Mouse (Mus musculus): ENCODE measurements around the gene Dvl2. TPM values are rescaled to one million over a fixed set of nuclear protein-coding genes. Genes with fewer than 3 reads are reported as not detected.

Gene Dvl2
- polyA plus RNA-seq, 1 experiment from 2014 or later = 17.4 TPM

DNA sequence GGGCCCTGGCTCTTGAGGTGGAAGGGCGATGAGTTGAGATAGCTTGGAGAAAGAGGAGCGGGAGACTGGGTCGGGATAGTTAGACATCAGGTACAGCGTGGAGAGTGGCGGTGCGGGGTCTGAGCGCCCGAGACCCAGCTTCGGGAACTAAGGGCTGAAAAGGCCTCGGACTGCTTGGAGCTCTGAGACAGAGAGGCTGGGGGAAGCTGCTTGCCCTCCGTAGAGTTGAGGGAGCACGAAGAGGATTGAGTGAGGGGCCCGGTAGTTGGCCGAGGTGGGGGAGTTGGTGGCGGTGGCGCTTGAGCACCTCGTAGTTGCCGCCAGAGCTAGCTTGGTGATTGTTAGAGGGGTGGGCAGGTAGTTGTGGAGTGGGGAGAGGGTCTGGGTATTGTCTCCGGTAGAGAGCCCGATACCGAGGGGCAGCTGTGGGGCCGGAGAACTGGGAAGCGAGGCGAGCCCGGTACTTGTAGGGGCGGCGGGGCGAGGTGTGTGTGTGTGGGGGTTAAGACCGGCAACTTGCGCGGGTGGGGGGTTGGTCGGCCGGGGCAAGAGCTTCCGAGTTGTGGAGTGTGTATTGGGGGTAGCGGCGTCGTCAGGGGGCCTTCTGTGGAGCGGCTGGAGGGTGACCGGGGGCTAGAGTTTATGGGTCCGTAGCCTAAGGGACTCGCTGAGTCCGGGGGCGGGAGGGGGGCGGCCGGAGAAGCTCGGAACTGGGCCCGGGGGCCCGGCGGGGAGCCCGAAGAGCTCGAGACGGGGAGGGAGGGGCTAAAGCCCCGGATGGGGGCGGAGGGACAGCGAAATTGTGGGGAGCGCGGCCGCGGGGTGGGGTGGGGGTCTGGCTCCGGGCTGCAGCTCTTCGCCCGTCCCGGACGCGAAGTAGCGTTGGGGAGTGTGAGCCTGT is 4.0 kb upstream of the Dvl2 start:
- peak overlapping the region; percentile 96 for H3K4me3 ChIP-seq
- no peaks in the 10 kb centered on the region for H3K27me3 ChIP-seq
- peak overlapping the region; percentile 99 for H3K27ac ChIP-seq
- peak; percentile 0 for ATAC-seq (replicated peaks; ENCODE audit: insufficient number of reproducible peaks, insufficient read depth, low FRiP score, low read depth)
- H3K36me3 ChIP-seq = peaks cover 31% of the 10 kb centered on the region
- H3K4me1 ChIP-seq (replicated peaks) = peaks cover 42% of the 10 kb centered on the region
- peak overlapping the region; percentile 65 for H3K4me2 ChIP-seq
- WGBS = under 1% methylated on average over 66 of the region's 66 CpGs
- H3K9me3 ChIP-seq (replicated peaks) = no peaks in the 10 kb centered on the region
- H3K9ac ChIP-seq = peak overlapping the region; percentile 99

DNA sequence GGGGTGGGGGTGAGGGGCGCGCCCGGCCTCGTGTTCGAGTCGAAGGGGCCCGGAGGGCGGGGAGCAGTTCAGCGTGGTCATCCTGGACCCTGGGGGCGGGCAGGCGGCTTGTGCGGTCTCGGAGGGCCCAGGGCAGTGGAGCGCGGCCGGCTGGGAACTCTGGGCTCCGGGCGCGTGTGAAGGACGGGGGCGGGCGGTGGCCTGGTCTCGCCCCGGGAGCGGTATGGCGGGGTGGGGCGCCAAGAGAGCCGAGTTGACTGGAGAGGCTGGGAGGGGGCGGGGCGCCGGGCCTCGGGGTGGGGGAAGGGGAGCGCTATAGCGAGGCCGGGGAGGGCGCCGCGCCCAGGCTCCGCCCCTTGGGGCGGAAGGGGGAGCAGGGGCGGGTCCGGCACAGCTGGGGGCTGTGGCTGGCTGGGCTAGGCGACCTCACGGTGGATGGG is 3.3 kb upstream of the Dvl2 start:
- Histone ChIP-seq H3K27ac (peak overlapping the region; percentile 99), H3K4me1 (replicated peaks) (peaks cover 48% of the 10 kb centered on the region), H3K36me3 (peaks cover 31% of the 10 kb centered on the region), H3K9me3 (replicated peaks) (no peaks in the 10 kb centered on the region), H3K4me3 (peak overlapping the region; percentile 96), H3K9ac (peak overlapping the region; percentile 99), H3K4me2 (peak overlapping the region; percentile 65), H3K27me3 (no peaks in the 10 kb centered on the region)
- WGBS = 2% methylated on average over 20 of the region's 44 CpGs
- ATAC-seq (replicated peaks; ENCODE audit: insufficient number of reproducible peaks, insufficient read depth, low FRiP score, low read depth) = peak; percentile 61

DNA sequence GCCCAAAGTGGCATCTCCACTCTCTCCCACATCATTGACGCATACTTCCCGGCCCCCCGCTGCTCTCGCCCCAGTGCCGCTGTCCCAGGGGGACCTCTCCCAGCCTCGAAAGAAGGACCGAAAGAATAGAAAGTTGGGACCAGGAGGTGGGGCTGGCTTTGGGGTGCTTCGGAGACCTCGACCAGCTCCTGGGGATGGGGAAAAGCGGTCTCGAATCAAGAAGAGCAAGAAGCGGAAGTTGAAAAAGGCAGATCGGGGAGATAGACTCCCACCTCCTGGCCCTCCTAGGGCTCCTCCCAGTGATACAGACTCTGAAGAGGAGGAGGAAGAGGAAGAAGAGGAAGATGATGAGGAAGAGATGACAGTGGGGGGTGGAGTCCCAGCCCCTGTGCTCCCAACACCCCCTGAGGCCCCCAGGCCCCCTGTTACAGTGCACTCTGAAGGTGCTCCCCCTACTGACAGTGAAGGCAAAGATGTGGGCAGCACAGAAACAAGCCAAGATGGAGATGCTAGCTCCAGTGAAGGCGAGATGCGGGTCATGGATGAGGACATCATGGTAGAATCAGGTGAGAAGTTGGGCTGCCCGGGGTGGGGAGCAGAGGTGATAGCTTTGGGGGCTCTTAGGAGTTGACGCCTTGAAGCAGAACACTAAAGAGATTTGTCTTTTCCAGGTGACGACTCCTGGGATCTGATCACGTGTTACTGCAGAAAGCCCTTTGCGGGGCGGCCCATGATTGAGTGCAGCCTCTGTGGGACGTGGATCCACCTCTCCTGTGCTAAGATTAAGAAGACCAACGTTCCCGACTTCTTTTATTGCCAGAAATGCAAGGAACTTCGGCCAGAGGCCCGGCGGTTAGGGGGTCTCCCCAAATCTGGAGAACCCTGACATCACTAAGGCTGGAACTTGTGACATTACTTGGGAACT is 1.6 kb upstream of the Dvl2 start:
- Histone ChIP-seq H3K9ac (no peak overlapping the region), H3K4me3 (0 out of 2 replicates have a peak overlapping the region, but pooled peaks have one; percentile 96)
- WGBS = 88% methylated on average over 27 of the region's 27 CpGs

DNA sequence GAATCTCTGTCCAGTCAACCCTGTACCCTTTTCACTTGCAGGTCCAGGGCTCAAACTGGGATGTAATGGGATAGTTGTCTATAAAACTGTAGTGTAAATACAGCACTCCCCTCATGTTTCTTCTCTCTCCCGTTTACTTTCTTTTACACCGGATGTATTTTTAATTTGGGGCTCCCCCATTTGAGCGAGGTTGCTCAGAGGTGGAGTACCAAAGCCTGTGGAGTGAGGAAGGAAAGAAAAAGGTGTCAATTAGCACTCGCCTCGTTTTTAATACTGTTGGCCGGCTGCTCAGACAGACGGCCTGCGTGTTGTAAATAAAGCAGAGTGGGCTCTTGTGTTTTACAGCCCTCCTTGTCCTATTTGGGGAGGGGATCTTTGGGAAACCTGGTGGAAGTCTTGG is 729 bp upstream of the Dvl2 start:
- no peak overlapping the region for H3K9ac ChIP-seq
- no peaks in the 10 kb centered on the region for H3K9me3 ChIP-seq (replicated peaks)
- ATAC-seq (replicated peaks; ENCODE audit: insufficient number of reproducible peaks, insufficient read depth, low FRiP score, low read depth) = no peak
- 0 out of 2 replicates have a peak overlapping the region, but pooled peaks have one; percentile 81 for H3K4me3 ChIP-seq
- no peaks in the 10 kb centered on the region for H3K27me3 ChIP-seq
- no peak overlapping the region; the same call in 1 of the 2 replicates for H3K4me2 ChIP-seq
- peaks cover 19% of the 10 kb centered on the region for H3K36me3 ChIP-seq
- peak overlapping the region; percentile 96 for H3K27ac ChIP-seq
- 80% methylated on average over 8 of the region's 8 CpGs for WGBS
- peaks cover 53% of the 10 kb centered on the region for H3K4me1 ChIP-seq (replicated peaks)

More for the DNA sequence above, 1.6 kb upstream of the Dvl2 start:
- Histone ChIP-seq H3K9me3 (replicated peaks) (no peaks in the 10 kb centered on the region), H3K27ac (no peak overlapping the region), H3K27me3 (no peaks in the 10 kb centered on the region), H3K4me2 (no peak overlapping the region), H3K36me3 (peaks cover 28% of the 10 kb centered on the region), H3K4me1 (replicated peaks) (peaks cover 56% of the 10 kb centered on the region)
- ATAC-seq (replicated peaks; ENCODE audit: insufficient number of reproducible peaks, insufficient read depth, low FRiP score, low read depth) = no peak

DNA sequence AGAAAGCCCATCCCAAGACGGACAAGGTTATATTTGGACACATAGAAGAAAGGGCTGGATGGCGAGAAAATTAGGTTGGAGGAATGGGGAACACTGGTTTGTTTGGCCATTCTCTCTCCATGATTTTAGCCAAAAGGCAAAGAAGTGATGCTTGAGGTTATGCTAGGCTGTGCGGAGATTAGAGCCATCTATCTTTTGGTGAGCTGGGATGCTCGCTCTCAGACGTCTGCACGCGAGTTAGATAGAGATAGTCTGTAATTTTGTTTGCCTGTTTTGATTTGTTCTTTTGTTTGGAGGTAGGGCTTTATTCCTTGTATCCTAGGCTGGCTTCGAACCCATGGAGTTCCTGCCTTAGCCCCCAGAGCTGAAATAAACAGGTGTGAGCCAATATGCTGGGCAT is 764 bp downstream of the Dvl2 start:
- Histone ChIP-seq H3K27ac (peak overlapping the region; percentile 96), H3K36me3 (peaks cover 30% of the 10 kb centered on the region), H3K4me1 (replicated peaks) (peaks cover 51% of the 10 kb centered on the region), H3K4me2 (peak overlapping the region; percentile 86), H3K4me3 (peak overlapping the region; percentile 81), H3K27me3 (no peaks in the 10 kb centered on the region), H3K9ac (peak overlapping the region; percentile 90), H3K9me3 (replicated peaks) (no peaks in the 10 kb centered on the region)
- ATAC-seq (replicated peaks; ENCODE audit: insufficient number of reproducible peaks, insufficient read depth, low FRiP score, low read depth) = no peak
- 7% methylated on average over 8 of the region's 8 CpGs for WGBS

DNA sequence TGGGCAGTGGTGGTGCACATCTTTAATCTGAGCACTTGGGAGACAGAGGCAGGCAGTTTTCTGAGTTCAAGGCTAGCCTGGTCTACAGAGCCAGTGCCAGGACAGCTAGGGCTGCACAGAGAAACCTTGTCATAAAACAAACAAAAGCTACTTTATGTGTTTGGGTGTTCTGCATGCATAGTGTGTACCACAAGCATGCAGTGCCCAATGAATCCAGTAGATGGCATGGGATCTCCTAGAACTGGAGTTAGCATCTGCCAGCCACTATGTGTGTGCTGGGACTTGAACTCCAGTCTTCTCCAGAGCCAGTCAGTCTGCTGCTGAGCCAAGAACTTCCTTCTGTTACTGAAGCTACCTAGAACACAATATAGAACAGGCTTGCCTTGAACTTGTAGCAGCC is 1.5 kb downstream of the Dvl2 start:
- peak overlapping the region; percentile 81 for H3K4me3 ChIP-seq
- H3K9ac ChIP-seq = no peak overlapping the region
- H3K36me3 ChIP-seq = peaks cover 37% of the 10 kb centered on the region
- H3K4me2 ChIP-seq = peak overlapping the region; percentile 86
- no peaks in the 10 kb centered on the region for H3K27me3 ChIP-seq
- H3K4me1 ChIP-seq (replicated peaks) = peaks cover 51% of the 10 kb centered on the region
- H3K27ac ChIP-seq = no peak overlapping the region
- ATAC-seq (replicated peaks; ENCODE audit: insufficient number of reproducible peaks, insufficient read depth, low FRiP score, low read depth) = no peak
- no peaks in the 10 kb centered on the region for H3K9me3 ChIP-seq (replicated peaks)

DNA sequence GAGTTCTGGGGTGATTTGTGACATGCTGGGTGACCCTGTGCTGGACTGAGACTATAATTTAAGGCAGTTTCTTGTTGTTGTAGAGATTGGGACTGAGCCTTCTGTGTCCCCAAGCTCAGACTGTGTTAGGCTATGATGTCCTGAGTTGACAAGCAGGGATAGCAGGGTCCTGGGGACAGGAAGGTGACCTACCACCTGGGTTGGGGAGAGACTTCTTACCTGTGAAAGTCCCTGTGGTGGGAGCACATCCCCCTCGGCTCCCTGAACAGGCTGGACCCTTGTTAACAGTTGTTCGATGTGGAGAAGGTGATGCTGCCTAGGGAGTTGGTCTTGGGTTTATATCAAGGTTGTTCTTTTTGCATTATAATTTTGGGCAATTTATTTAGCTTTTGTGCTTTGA is 2.1 kb downstream of the Dvl2 start:
- H3K4me1 ChIP-seq (replicated peaks) = peaks cover 49% of the 10 kb centered on the region
- peak overlapping the region; percentile 81; the same call in 1 of the 2 replicates for H3K4me3 ChIP-seq
- H3K27me3 ChIP-seq = no peaks in the 10 kb centered on the region
- H3K36me3 ChIP-seq = peaks cover 43% of the 10 kb centered on the region
- no peaks in the 10 kb centered on the region for H3K9me3 ChIP-seq (replicated peaks)
- no peak overlapping the region for H3K9ac ChIP-seq
- 87% methylated on average over 2 of the region's 2 CpGs for WGBS
- H3K4me2 ChIP-seq = peak overlapping the region; percentile 86; the same call in 1 of the 2 replicates
- ATAC-seq (replicated peaks; ENCODE audit: insufficient number of reproducible peaks, insufficient read depth, low FRiP score, low read depth) = no peak
- H3K27ac ChIP-seq = no peak overlapping the region

DNA sequence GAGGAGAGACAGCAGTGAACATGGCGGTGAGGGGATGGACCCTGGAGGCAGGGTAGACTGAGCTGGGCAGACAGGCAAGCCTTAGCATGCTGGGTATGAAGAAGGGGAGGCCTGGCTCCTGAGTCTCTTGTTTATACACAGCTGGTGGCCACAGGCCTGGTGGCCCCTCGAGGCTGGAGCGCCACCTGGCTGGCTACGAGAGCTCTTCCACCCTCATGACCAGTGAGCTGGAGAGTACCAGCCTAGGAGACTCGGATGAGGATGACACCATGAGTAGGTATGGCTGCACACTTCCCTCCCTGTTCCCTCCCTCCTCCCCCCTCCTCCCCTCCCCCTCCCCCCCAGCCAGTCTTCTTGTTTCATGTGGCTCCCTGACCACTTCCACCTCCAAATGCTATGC is 5.1 kb downstream of the Dvl2 start:
- Histone ChIP-seq H3K36me3 (peaks cover 55% of the 10 kb centered on the region), H3K9me3 (replicated peaks) (no peaks in the 10 kb centered on the region), H3K4me2 (no peak overlapping the region), H3K27ac (no peak overlapping the region), H3K9ac (no peak overlapping the region), H3K4me1 (replicated peaks) (peaks cover 31% of the 10 kb centered on the region), H3K4me3 (no peak overlapping the region), H3K27me3 (no peaks in the 10 kb centered on the region)
- ATAC-seq (replicated peaks; ENCODE audit: insufficient number of reproducible peaks, insufficient read depth, low FRiP score, low read depth) = no peak
- WGBS = 63% methylated on average over 5 of the region's 5 CpGs

DNA sequence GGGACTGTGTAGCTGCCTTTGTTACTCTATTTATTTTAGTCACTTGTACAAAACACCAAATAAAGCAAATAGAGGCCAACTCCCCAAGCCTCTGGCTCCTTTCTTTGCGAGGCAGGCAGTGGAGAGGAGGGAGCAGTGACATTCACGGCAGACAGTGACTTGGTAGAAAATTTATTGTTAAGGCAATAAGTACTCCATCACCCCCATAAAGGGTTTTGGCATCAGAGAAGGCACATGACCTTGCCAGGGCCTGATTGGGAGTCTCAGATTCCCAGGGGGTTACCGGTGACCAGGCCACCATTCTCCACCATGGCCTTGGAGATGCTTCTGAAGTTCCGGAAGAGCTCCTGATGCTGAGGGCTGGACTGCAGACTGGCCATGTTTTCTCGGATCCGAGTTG is 9.6 kb downstream of the Dvl2 start:
- Histone ChIP-seq H3K4me3 (no peak overlapping the region), H3K4me1 (replicated peaks) (peaks cover 13% of the 10 kb centered on the region), H3K27ac (no peak overlapping the region), H3K9me3 (replicated peaks) (no peaks in the 10 kb centered on the region), H3K27me3 (no peaks in the 10 kb centered on the region), H3K9ac (no peak overlapping the region), H3K4me2 (no peak overlapping the region), H3K36me3 (peaks cover 90% of the 10 kb centered on the region)
- 86% methylated on average over 6 of the region's 6 CpGs for WGBS
- no peak for ATAC-seq (replicated peaks; ENCODE audit: insufficient number of reproducible peaks, insufficient read depth, low FRiP score, low read depth)

DNA sequence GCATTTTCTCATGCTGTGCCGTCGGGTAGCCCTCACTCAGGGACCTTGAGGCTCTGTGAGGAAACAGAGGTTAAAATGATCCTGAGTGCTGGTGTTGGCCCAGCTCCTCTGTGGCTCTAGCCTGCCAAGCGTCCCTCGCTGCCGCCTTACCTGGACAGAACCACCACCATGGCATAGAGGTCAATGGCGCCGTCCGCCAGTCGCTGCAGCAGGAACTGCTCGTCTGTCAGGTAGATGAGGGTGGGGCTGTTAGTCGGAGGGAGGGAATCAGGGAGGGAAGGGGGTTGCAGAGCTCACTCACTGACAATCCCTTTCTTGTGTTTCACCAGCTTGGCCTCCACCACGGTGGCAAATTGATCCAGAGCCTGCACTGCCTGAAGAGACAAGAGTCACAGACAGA is 10.2 kb downstream of the Dvl2 start:
- H3K27me3 ChIP-seq = no peaks in the 10 kb centered on the region
- 85% methylated on average over 12 of the region's 12 CpGs for WGBS

DNA sequence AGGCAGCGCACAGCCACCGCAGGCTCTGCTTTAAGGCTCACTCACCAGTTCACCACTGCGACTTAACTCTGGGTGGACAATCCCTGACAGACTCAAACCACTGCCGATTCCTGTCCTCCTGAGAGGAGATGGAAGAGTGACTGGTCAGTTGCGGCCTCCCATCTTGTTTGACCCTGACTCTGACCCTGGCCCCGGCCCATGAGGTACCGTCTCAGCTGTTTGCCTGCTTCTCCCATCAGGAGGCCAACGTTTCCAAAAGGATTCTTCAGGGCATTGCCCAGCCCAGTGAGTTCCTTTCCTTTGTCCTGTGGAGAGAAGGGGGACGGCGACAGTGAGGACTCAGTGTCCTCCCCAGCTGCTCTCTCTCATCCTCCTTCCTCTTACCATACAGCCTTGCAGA is 10.6 kb downstream of the Dvl2 start:
- 87% methylated on average over 10 of the region's 10 CpGs for WGBS
- Histone ChIP-seq H3K27me3 (no peaks in the 10 kb centered on the region), H3K4me3 (no peak overlapping the region), H3K36me3 (peaks cover 80% of the 10 kb centered on the region), H3K4me2 (no peak overlapping the region), H3K27ac (no peak overlapping the region), H3K9me3 (replicated peaks) (no peaks in the 10 kb centered on the region), H3K9ac (no peak overlapping the region), H3K4me1 (replicated peaks) (peaks cover 16% of the 10 kb centered on the region)
- ATAC-seq (replicated peaks; ENCODE audit: insufficient number of reproducible peaks, insufficient read depth, low FRiP score, low read depth) = no peak

More for the DNA sequence above, 10.2 kb downstream of the Dvl2 start:
- H3K4me2 ChIP-seq = no peak overlapping the region
- peaks cover 16% of the 10 kb centered on the region for H3K4me1 ChIP-seq (replicated peaks)
- no peaks in the 10 kb centered on the region for H3K9me3 ChIP-seq (replicated peaks)
- no peak overlapping the region for H3K4me3 ChIP-seq
- H3K9ac ChIP-seq = no peak overlapping the region
- no peak overlapping the region for H3K27ac ChIP-seq
- H3K36me3 ChIP-seq = peaks cover 85% of the 10 kb centered on the region
- no peak for ATAC-seq (replicated peaks; ENCODE audit: insufficient number of reproducible peaks, insufficient read depth, low FRiP score, low read depth)
